8 mouse cellular contexts compared by ENCODE assay signal in the genomic region with DNA sequence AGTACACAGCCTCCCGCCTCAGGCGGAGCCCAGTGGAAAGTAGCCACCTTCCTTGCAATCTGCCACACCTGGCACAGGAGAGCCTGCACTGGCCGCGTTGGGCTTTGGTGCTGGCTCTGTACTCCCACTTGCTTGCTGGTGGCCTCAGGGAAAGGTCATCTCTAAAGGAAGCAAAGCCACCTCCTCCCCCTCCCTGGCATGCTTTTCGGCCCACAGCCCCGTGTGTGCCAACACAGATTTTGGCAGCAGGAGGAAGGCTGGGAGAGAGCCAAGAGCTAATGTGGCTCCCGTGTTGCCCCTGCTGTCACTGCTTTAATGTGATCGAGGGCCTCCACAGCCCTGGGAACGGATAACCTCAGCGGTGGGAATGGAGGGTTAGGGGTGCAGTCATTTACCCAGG.
DNase-seq lines count a peak whose midpoint lies in the region; ATAC-seq lines count a peak whose summit lies in the region.

No protein-coding gene starts in this region.

- H3K4me1 ChIP-seq in heart, embryonic 15.5 days (replicated peaks) = peaks cover 18% of the 10 kb centered on the region
- H3K4me1 ChIP-seq in neural tube, embryonic 14.5 days (ENCODE audit: control insufficient read depth, insufficient read depth, low read length) = peaks cover 34% of the 10 kb centered on the region

- peak; percentile 68 for ATAC-seq in heart, embryonic 15.5 days (replicated peaks; ENCODE audit: insufficient number of reproducible peaks, insufficient read depth, low FRiP score, low read depth)
- ATAC-seq in neural tube, embryonic 14.5 days (ENCODE audit: low read depth) = peak; percentile 71

- peaks cover 13% of the 10 kb centered on the region for H3K27me3 ChIP-seq in heart, embryonic 15.5 days
- no peaks in the 10 kb centered on the region for H3K27me3 ChIP-seq in neural tube, embryonic 14.5 days (ENCODE audit: control insufficient read depth, insufficient read depth, low read length)

- no peak overlapping the region for H3K4me3 ChIP-seq in heart, embryonic 15.5 days
- H3K4me3 ChIP-seq in neural tube, embryonic 14.5 days (ENCODE audit: low read depth, low read length) = no peak overlapping the region

- H3K27ac ChIP-seq in heart, embryonic 15.5 days = no peak overlapping the region
- H3K27ac ChIP-seq in neural tube, embryonic 14.5 days (ENCODE audit: low read depth, low read length) = peak overlapping the region; percentile 28

- H3K9me3 ChIP-seq in heart, embryonic 15.5 days (replicated peaks) = no peaks in the 10 kb centered on the region
- H3K9me3 ChIP-seq in neural tube, embryonic 14.5 days (ENCODE audit: control insufficient read depth, low read length) = no peaks in the 10 kb centered on the region

- WGBS in heart, embryonic 15.5 days = 48% methylated on average over 10 of the region's 10 CpGs
- 23% methylated on average over 10 of the region's 10 CpGs for WGBS in neural tube, embryonic 14.5 days

- no peak overlapping the region for H3K9ac ChIP-seq in heart, embryonic 15.5 days
- H3K9ac ChIP-seq in neural tube, embryonic 14.5 days (replicated peaks; ENCODE audit: low read depth, low read length) = no peak overlapping the region

- DNase-seq in retina, adult 2 months (ENCODE audit: low read depth, low spot score) = peak; percentile 30
- no peak for DNase-seq in retina, embryonic 14.5 days (ENCODE audit: low spot score)
- DNase-seq in cerebellum, postnatal 4 days (ENCODE audit: low spot score in 2 of 2) = peak; percentile 46 to 90
- DNase-seq in layer of hippocampus, adult 8-10 months (ENCODE audit: low spot score in 2 of 2) = peak; percentile 34 to 57
- DNase-seq in right cerebral cortex, postnatal 36 days (ENCODE audit: low spot score in 2 of 2) = no peak
- no peak for DNase-seq in left cerebral cortex, adult 11 months (ENCODE audit: low spot score)

- H3K4me2 ChIP-seq in heart, embryonic 15.5 days = no peak overlapping the region
- H3K4me2 ChIP-seq in neural tube, embryonic 14.5 days (ENCODE audit: low read depth, low read length) = no peak overlapping the region

- no peaks in the 10 kb centered on the region for H3K36me3 ChIP-seq in heart, embryonic 15.5 days
- no peaks in the 10 kb centered on the region for H3K36me3 ChIP-seq in neural tube, embryonic 14.5 days (ENCODE audit: control insufficient read depth, insufficient read depth, low read length)

Comparison
In these comparisons a context has a peak if more than half of its experiments do, and no peak if none do; other contexts are left out.
1. DNase-seq: peak in retina, adult 2 months (single experiment), cerebellum, postnatal 4 days (2 of 2) and layer of hippocampus, adult 8-10 months (2 of 2); none in retina, embryonic 14.5 days (single experiment), right cerebral cortex, postnatal 36 days (0 of 2) and left cerebral cortex, adult 11 months (single experiment).